Mouse (Mus musculus): ENCODE results near the gene Zkscan7. TPM values are rescaled to one million over a fixed set of nuclear protein-coding genes. Genes with fewer than 3 reads are reported as not detected.

The Zkscan7 gene
- polyA plus RNA-seq, 1 experiment, result not detected

- no peaks in the 10 kb centered on the region for H3K27me3 ChIP-seq (replicated peaks)
- no peaks in the 10 kb centered on the region for H3K4me1 ChIP-seq
- H3K36me3 ChIP-seq (replicated peaks; ENCODE audit: low read length), result peaks cover 96% of the 10 kb centered on the region
- H3K9me3 ChIP-seq, result peaks cover 77% of the 10 kb centered on the region
- no peak for TF ChIP-seq GATA1 (IDR thresholded peaks at IDR 0.05; ENCODE audit: borderline replicate concordance, low read length)
- no peak for TF ChIP-seq FLI1 (IDR thresholded peaks at IDR 0.05; ENCODE audit: low read length)
- H3K4me3 ChIP-seq (replicated peaks), result no peak overlapping the region
Observed at GRCm38 (mm10) chr9:122855617-122856016, 29.9 kb upstream of the Zkscan7 start.

GRCm38 (mm10) chr9:122856716-122857115, 28.8 kb upstream of the Zkscan7 start:
- H3K4me3 ChIP-seq (replicated peaks), result no peak overlapping the region
- no peak for TF ChIP-seq GATA1 (IDR thresholded peaks at IDR 0.05; ENCODE audit: borderline replicate concordance, low read length)
- no peak for TF ChIP-seq FLI1 (IDR thresholded peaks at IDR 0.05; ENCODE audit: low read length)
- peaks cover 96% of the 10 kb centered on the region for H3K36me3 ChIP-seq (replicated peaks; ENCODE audit: low read length)
- H3K27me3 ChIP-seq (replicated peaks), result no peaks in the 10 kb centered on the region
- H3K9me3 ChIP-seq, result peaks cover 80% of the 10 kb centered on the region
- H3K4me1 ChIP-seq, result no peaks in the 10 kb centered on the region

GRCm38 (mm10) chr9:122860752-122861151, 24.7 kb upstream of the Zkscan7 start:
- H3K36me3 ChIP-seq (replicated peaks; ENCODE audit: low read length), result peaks cover 82% of the 10 kb centered on the region
- no peaks in the 10 kb centered on the region for H3K27me3 ChIP-seq (replicated peaks)
- no peak overlapping the region for H3K4me3 ChIP-seq (replicated peaks)
- TF ChIP-seq FLI1 (IDR thresholded peaks at IDR 0.05; ENCODE audit: low read length) (no peak), GATA1 (IDR thresholded peaks at IDR 0.05; ENCODE audit: borderline replicate concordance, low read length) (no peak)
- H3K4me1 ChIP-seq, result peaks cover 16% of the 10 kb centered on the region
- peaks cover 61% of the 10 kb centered on the region for H3K9me3 ChIP-seq

- Histone ChIP-seq H3K36me3 (replicated peaks; ENCODE audit: low read length) (peaks cover 63% of the 10 kb centered on the region), H3K4me1 (peaks cover 19% of the 10 kb centered on the region), H3K9me3 (peaks cover 62% of the 10 kb centered on the region), H3K4me3 (replicated peaks) (no peak overlapping the region), H3K27me3 (replicated peaks) (no peaks in the 10 kb centered on the region)
- TF ChIP-seq FLI1 (IDR thresholded peaks at IDR 0.05; ENCODE audit: low read length), result no peak
- no peak for TF ChIP-seq GATA1 (IDR thresholded peaks at IDR 0.05; ENCODE audit: borderline replicate concordance, low read length)
Observed at GRCm38 (mm10) chr9:122863731-122864130, 21.8 kb upstream of the Zkscan7 start.

- Histone ChIP-seq H3K4me3 (replicated peaks) (peak overlapping the region; percentile 96), H3K4me1 (peaks cover 19% of the 10 kb centered on the region), H3K9me3 (peaks cover 59% of the 10 kb centered on the region), H3K27me3 (replicated peaks) (peaks cover 5% of the 10 kb centered on the region), H3K36me3 (replicated peaks; ENCODE audit: low read length) (peaks cover 52% of the 10 kb centered on the region)
- TF ChIP-seq GATA1 (IDR thresholded peaks at IDR 0.05; ENCODE audit: borderline replicate concordance, low read length) (no peak), FLI1 (IDR thresholded peaks at IDR 0.05; ENCODE audit: low read length) (no peak)
Observed at GRCm38 (mm10) chr9:122864848-122865247, 20.6 kb upstream of the Zkscan7 start.

GRCm38 (mm10) chr9:122865697-122866166, 19.8 kb upstream of the Zkscan7 start, which contains the start of gene Zfp445:
Gene Zfp445, minus strand, starts transcription at chr9:122866006.
- Histone ChIP-seq H3K36me3 (replicated peaks; ENCODE audit: low read length) (peaks cover 43% of the 10 kb centered on the region), H3K27me3 (replicated peaks) (peaks cover 6% of the 10 kb centered on the region), H3K9me3 (peaks cover 59% of the 10 kb centered on the region), H3K4me1 (peaks cover 19% of the 10 kb centered on the region), H3K4me3 (replicated peaks) (peak within 1 kb of the TSS; percentile 96)
- TF ChIP-seq GATA1 (IDR thresholded peaks at IDR 0.05; ENCODE audit: borderline replicate concordance, low read length) (no peak), FLI1 (IDR thresholded peaks at IDR 0.05; ENCODE audit: low read length) (no peak)

- no peak for TF ChIP-seq FLI1 (IDR thresholded peaks at IDR 0.05; ENCODE audit: low read length)
- no peak for TF ChIP-seq GATA1 (IDR thresholded peaks at IDR 0.05; ENCODE audit: borderline replicate concordance, low read length)
- Histone ChIP-seq H3K4me1 (peaks cover 19% of the 10 kb centered on the region), H3K4me3 (replicated peaks) (peak overlapping the region; percentile 96), H3K36me3 (replicated peaks; ENCODE audit: low read length) (peaks cover 39% of the 10 kb centered on the region), H3K27me3 (replicated peaks) (peaks cover 6% of the 10 kb centered on the region), H3K9me3 (peaks cover 59% of the 10 kb centered on the region)
Observed at GRCm38 (mm10) chr9:122866192-122866591, 19.3 kb upstream of the Zkscan7 start.

- no peak overlapping the region for H3K4me3 ChIP-seq (replicated peaks)
- no peak for TF ChIP-seq FLI1 (IDR thresholded peaks at IDR 0.05; ENCODE audit: low read length)
- no peak for TF ChIP-seq GATA1 (IDR thresholded peaks at IDR 0.05; ENCODE audit: borderline replicate concordance, low read length)
- H3K9me3 ChIP-seq, result peaks cover 70% of the 10 kb centered on the region
- no peaks in the 10 kb centered on the region for H3K4me1 ChIP-seq
- H3K36me3 ChIP-seq (replicated peaks; ENCODE audit: low read length), result no peaks in the 10 kb centered on the region
- H3K27me3 ChIP-seq (replicated peaks), result peaks cover 9% of the 10 kb centered on the region
Observed at GRCm38 (mm10) chr9:122872595-122872994, 12.9 kb upstream of the Zkscan7 start.

GRCm38 (mm10) chr9:122874653-122875052, 10.8 kb upstream of the Zkscan7 start:
- Histone ChIP-seq H3K9me3 (peaks cover 62% of the 10 kb centered on the region), H3K4me1 (no peaks in the 10 kb centered on the region), H3K27me3 (replicated peaks) (peaks cover 5% of the 10 kb centered on the region), H3K36me3 (replicated peaks; ENCODE audit: low read length) (no peaks in the 10 kb centered on the region), H3K4me3 (replicated peaks) (no peak overlapping the region)
- TF ChIP-seq FLI1 (IDR thresholded peaks at IDR 0.05; ENCODE audit: low read length), result no peak
- no peak for TF ChIP-seq GATA1 (IDR thresholded peaks at IDR 0.05; ENCODE audit: borderline replicate concordance, low read length)

- Histone ChIP-seq H3K27me3 (replicated peaks) (peaks cover 3% of the 10 kb centered on the region), H3K9me3 (peaks cover 57% of the 10 kb centered on the region), H3K4me1 (no peaks in the 10 kb centered on the region), H3K36me3 (replicated peaks; ENCODE audit: low read length) (no peaks in the 10 kb centered on the region), H3K4me3 (replicated peaks) (no peak overlapping the region)
- TF ChIP-seq FLI1 (IDR thresholded peaks at IDR 0.05; ENCODE audit: low read length) (no peak), GATA1 (IDR thresholded peaks at IDR 0.05; ENCODE audit: borderline replicate concordance, low read length) (no peak)
Observed at GRCm38 (mm10) chr9:122875145-122875544, 10.3 kb upstream of the Zkscan7 start.

Data from megakaryocyte, embryonic 14.5 days (primary cell).